Mouse (Mus musculus) monocyte, adult 2 months (primary cell): ENCODE measurements around the gene Cd2bp2.
"Not testable (repeated sequence)": the region's sequence is repeated elsewhere in the genome, so short reads cannot be mapped to it uniquely, and the experiment has no call there.

Experiments
- DNase-seq, 2 experiments: peaks; one replicate each; pipeline ENCODE4 v3.0.0; 2022; ENCODE audit warnings: low spot score in 2 of 2, low read depth in 1 of 2

Cd2bp2 gene

GRCm38 (mm10) chr7:127190672-127191071 lies 5.2 kb downstream of the Cd2bp2 start:
- no peak for DNase-seq

GRCm38 (mm10) chr7:127188305-127189276 lies 7.3 kb downstream of the Cd2bp2 start:
- DNase-seq: no peak

DNA sequence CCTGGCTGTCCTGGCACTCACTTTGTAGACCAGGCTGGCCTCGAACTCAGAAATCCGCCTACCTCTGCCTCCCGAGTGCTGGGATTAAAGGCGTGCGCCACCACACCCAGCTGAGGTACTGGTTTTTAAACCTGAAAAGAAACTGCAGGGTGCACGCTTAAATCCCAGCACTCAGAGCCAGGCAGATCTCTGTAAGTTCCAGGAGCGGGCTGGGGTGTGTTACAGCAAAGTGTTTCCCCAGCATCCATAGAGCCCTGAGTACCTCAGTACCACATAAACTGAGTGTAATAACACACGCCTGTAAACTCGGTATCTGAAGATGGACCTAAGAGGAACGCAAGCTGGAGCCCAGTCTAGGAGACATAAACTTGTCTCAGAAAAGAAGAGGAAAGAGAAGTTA lies 8.5 kb downstream of the Cd2bp2 start:
- no peak for DNase-seq

GRCm38 (mm10) chr7:127185601-127186000 lies 10.2 kb downstream of the Cd2bp2 start:
- no peak for DNase-seq

GRCm38 (mm10) chr7:127184720-127185119 lies 11.1 kb downstream of the Cd2bp2 start:
- DNase-seq: no peak

- no peak for DNase-seq
Observed at GRCm38 (mm10) chr7:127183828-127184227, 12.0 kb downstream of the Cd2bp2 start.

DNA sequence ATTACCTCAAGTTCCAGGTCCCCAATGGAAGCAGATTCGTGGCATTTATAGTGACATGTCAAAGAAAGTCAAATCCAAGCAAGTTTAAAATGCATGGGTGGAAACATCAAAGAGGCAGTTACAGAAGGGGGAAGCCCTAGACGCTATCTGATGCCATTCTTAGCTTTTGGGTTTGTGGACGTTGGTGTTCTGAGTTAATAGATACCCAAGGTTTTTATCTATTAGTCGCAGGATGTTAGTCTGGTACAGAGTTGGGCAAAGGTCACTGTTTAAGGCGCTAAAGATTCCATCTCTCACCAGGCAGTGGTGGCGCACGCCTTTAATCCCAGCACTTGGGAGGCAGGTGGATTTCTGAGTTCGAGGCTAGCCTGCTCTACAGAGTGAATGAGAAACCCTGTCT lies 12.5 kb downstream of the Cd2bp2 start:
- DNase-seq: no peak

DNA sequence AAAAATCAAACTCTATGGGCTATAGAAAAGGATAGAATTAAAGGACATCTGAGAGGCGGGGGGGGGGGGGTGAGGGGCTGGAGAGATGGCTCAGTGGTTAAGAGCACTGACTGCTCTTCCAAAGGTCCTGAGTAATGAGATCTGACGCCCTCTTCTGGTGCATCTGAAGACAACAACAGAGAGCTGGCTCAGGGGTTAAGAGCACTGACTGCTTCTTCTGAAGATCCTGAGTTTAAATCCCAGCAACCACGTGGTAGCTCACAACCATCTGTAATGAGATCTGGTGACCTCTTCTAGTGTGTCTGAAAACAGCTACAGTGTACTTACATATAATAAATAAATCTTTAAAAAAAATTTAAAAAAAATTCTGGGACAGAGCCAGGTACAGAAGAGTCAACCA lies 14.1 kb downstream of the Cd2bp2 start:
- not testable (repeated sequence) for DNase-seq

- no peak for DNase-seq
Observed at GRCm38 (mm10) chr7:127180783-127181182, 15.1 kb downstream of the Cd2bp2 start.

- DNase-seq: no peak
Observed at GRCm38 (mm10) chr7:127176937-127177336, 18.9 kb downstream of the Cd2bp2 start.

- DNase-seq: no peak
Observed at GRCm38 (mm10) chr7:127166501-127166900, 29.3 kb downstream of the Cd2bp2 start.

- DNase-seq: no peak
Observed at GRCm38 (mm10) chr7:127165607-127166493, 30.0 kb downstream of the Cd2bp2 start.

DNA sequence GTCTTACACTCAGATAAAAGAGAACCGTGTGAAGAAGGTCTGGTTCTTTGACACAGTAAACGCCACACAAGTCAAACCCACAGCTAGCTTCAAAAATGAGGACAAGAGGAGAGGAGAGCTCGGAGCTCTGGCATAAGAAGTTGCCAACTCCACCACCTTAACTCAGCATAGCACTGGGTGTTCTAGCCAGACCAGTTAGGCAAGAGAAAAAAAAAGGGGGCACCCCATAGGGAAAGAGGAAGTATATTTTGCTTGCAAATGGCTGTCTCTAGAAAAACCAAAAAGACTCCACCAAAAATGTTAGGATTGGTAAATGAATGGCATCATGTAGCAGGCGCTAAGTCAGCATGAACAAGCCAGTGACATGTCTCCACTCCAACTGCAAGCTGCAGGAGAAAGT lies 31.8 kb downstream of the Cd2bp2 start:
- no peak for DNase-seq

DNA sequence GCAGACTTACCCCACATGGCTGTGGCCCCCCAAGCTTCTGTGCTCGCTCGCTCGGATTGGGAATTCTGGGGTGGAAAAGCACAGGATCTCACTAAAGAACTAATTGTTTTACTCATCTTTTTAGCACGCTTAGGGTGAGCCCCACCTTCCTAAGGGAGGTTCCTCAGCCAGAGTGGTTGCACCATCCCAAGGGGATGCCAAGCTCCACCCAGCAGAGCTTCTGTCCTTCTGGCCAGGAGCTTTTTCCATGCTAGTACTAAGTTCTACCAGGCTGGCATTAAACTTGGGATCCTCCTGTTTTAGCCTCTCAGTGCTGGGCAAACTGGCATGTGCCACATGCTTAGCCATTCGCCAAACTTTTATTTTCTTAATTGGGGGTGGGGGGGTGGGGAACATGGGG lies 33.3 kb downstream of the Cd2bp2 start:
- DNase-seq: no peak

DNA sequence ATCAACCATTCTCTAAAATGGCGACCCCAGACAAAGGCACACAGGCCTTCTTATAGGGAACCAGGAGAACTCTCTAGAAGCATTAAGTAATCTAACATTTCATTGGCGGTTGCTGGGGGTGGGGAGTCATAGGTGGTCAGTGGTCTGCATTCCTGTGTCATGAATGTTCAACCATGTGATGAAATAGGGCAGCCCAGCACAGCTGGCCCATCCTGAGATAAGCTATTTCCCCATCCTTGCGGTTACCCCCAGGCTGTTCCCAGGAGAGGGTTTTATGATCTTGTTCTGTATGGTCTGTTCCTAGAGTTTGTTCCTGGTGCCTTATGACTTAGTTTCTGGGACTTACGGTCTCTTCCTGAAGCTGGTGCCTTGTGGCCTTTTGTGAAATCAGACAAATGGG lies 38.3 kb downstream of the Cd2bp2 start:
- no peak for DNase-seq

- no peak for DNase-seq
Observed at GRCm38 (mm10) chr7:127153477-127153876, 42.4 kb downstream of the Cd2bp2 start.

- DNase-seq: no peak
Observed at GRCm38 (mm10) chr7:127152464-127152863, 43.4 kb downstream of the Cd2bp2 start.

DNA sequence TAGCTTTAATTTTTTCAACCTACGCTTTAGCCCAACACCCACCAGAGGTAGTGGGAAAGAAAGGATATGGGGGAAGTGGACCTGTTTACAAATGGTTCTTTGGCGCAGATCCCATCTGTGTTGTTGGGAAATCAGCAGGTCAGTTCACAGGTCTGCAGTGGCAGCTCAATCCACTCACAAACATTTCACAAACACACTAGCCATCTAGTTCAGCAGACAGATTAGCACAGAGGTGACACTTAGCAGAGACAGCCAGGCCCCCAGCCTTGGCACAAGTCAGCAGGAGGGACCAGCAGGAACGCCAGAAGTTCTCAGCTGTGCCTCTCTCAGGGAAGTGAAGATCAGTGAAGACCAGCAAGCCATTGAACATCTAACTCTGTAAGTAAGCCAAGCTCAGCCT lies 47.9 kb downstream of the Cd2bp2 start:
- no peak for DNase-seq

DNA sequence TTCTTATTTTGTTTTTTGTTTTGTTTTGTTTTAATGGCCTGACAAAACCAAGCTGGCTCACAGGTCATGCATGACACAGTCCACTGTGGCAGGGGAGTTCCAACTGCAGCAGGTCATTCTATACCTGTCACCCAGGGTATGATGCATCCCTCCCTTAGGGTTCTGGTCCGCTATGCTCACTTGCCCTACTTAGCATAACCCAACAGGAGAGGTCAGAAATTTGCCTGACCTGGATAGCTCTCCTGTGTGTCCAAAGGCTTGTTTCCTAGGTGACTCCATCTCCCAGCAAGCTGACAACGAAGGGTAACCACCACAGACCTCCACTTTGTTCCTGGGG lies 49.6 kb downstream of the Cd2bp2 start:
- no peak for DNase-seq

GRCm38 (mm10) chr7:127145387-127146266 lies 50.2 kb downstream of the Cd2bp2 start:
- DNase-seq: no peak

- DNase-seq: no peak
Observed at GRCm38 (mm10) chr7:127144412-127144811, 51.4 kb downstream of the Cd2bp2 start.
